Mouse (Mus musculus): ENCODE data around the gene Pdlim1.

The Pdlim1 gene

DNA sequence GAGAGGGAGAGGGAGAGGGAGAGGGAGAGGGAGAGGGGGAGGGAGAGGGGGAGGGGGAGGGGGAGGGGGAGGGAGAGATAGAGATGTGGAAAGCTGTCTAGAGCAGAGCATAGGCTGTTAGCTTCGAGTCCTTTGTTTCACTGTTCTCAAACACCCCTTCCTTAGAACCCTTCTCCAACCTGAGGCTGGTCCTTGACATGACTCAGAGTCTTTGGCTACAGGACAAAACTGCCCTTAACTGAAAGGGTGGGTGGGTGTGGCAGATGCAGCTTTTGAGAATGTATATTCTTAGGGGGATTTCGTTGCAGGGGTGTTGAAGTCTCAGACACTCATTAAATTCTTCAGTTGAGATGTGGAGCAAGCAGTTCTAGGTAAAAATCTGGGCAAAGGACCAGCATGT lies 11.8 kb upstream of the Pdlim1 start:
- no peak for DNase-seq

DNA sequence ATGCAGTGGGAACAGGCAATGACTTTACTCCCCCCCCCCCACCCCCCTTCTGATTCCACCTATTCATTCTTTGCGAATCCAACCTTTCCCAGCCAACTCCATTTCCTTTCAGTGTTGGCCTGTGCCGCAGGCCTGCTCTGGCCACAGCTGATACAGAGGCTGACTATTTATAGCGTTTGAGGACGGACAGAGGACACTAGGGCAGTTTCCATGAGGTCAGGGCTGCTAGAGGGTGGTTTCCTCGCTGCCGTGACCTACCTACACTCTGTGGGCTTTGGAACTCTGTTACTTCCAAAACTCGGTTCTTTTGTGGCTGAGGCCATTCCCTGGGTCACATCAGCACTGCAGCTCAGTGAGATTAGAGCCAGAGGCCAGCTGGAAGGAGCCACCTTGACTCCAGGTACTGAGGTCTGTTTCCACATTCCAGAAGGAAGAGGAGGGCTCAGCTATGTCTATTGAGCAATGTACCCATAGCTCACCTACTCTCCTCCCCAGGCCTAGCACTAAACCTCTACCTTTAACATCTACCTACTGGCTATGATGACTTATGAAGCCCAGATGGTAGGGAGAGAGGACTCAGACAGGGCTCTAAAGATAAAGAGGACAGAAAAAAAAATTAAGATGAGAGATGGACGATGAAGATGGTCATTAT lies 6.9 kb upstream of the Pdlim1 start:
- DNase-seq = no peak

DNA sequence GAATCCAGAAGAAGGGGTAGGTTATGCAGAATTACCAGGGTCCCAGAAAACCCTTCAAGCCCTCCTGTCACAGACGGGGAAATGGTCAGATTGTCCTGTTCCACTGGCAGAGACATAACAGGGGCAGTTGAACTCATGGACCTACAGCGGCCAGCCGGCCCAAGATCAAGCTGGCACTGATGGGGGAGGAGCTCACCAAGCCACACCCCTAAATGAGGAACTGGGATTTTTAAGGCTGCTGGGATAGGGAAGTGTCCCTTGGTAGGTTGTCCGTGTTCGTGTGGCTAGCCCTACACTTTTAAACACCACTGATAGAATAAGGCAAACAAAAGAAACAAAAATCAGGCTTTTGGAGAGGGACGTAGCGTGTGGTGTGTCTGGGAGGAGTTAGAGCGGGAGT lies 5.9 kb upstream of the Pdlim1 start:
- DNase-seq = no peak

DNA sequence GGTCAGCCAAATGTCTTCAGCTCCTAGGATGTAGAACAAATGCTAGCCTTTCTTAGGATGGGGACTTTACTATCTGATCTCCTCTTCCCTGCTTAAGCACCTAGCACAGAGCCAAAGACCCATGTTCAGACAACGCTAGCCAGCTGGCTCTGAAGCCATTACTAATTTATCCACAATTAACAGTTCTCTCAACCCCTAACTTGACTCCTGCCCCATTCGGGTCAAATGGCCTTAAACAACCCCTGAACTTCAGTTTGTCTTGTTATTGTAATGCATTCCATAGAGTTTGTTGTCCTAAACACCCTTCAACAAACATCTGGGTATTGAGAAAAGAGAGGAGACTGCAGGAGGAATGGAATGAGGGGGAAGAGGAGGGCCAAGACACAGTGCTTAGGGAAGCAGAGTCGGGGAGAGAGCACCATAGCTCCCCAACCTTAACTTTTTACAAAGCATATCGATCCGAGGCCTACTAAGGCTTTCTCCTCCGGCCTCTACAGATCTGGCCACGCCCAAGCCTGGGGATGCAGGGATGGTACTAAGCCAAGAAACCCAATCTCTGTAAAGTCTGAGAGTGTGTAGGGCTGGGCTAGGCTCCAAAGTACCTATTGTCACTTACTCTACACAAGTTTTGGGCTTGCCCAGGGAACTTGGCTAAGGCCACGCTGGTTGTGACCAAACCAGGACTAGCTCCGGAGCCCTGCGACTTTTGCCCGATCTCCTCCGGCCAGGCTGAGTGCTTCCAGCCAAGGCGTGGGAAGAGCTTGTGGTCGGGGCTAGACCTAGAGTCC lies 4.0 kb upstream of the Pdlim1 start:
- DNase-seq = no peak

DNA sequence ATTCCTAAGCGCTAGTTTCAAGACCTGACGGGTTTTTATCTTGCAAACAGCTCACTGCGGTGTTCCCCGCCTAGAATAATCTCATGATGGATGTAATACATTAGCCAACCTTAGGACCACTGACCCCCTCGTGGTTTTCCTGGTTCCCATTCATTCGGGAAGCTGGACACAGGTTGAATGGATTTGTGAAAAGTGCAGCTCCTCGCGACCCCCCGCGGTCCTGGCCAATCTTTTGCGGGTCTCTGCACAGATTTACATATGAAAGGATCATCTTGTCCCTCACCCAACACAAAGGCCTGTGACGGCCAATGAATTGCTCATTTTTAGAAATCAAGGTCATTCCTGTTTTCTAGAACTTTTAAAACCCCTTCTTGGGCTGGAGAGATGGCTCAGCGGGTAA lies 1.0 kb upstream of the Pdlim1 start:
- DNase-seq = no peak

DNA sequence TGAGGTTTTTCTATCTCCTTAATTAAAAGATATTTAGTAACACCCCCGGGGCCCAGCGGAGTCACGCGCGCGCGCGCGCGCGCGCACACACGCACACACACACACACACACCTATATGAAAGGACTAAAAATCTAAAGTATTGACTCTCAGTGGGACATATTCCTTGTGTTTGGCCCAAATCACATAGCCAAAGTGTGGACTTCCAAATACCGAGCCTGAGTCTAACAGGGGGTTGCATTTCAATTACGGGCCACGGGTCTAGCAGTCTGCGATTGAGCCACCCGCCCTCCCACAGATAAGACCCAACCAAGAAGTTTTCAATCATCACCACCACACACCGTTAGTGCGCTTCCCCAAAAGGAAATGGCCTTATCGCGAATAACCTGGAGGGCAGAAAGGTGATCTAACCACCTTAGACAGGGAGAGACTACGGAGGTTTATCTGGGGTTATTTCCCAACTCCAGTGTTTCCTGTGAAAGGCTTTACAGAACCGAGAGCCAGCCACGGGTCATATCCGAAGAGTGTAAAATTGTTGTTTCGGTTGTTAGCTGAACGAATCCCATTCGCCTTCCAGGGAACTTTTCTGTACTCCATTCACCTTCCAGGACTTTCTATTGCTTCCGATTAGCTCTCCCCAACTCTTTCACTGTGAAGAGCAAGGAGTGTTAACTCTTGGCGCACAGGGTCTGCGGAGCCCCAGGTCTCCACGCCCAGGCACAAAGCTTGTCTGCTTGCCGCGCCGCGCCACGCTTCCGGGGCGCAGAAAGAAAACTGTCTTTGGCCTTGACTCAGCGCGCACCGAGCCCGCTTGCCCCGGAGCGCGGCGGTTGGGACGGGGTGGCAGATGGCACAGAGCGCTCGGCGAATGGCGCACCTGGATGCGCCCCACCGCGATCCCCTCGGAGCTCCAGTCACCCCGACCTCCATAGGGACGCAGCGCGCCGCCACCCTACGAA lies 1.0 kb downstream of the Pdlim1 start:
- DNase-seq = peak; percentile 39 to 43

DNA sequence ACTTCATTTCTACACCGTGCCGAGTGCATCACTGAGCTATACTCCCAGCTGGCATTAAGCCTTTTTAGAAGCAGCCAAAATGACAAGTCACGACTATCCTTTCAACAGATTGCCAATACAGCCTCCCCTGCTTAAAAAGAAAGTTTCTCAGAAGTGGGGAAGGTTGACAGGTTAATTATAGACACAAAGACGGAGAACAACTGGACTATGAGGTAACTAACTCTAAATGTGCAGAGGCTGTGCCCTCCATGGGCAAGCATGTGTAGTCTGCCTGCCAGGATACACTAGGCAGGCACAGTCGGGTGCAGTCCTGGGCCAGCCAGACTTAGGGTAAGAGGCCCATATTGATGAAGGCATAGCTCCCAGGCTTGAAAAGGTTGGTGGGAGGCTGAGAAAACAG lies 2.1 kb downstream of the Pdlim1 start:
- no peak for DNase-seq

DNA sequence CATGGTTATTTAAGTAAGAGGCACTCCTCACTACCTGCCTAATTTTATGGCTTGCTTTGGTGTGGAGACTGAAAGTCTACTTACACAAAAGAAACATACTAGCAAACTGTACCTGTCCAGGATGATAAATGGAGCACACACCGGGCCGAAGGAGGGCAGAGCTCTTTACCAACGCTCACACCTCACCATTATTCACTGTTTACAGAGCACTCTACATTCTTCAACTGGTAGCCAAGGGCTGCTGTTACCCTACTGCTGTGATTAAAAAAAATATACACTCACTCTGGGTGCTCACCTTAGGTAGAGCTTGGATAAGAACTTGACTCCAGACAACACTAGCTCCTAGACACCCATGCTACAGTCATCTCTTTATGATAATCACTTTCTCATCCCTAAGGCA lies 3.1 kb downstream of the Pdlim1 start:
- no peak for DNase-seq

DNA sequence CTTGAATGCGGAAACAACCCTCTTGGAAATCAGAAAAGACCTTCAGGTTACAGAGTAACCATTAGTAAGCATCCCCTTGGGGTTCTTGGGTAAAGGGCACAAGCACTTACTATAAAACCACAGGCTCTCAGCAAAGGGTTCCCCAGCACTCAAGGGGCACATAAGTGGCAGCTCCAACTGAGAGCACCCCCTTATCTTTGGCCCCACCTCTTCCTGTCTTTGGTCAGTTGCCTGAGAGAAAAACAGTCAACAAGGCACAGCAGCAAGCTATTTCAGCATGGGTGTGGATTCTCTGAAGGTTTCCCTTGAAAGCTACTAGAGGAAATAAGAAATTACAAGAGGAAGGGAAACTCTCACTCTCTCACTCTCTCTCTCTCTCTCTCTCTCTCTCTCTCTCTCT lies 4.3 kb downstream of the Pdlim1 start:
- DNase-seq = no peak

DNA sequence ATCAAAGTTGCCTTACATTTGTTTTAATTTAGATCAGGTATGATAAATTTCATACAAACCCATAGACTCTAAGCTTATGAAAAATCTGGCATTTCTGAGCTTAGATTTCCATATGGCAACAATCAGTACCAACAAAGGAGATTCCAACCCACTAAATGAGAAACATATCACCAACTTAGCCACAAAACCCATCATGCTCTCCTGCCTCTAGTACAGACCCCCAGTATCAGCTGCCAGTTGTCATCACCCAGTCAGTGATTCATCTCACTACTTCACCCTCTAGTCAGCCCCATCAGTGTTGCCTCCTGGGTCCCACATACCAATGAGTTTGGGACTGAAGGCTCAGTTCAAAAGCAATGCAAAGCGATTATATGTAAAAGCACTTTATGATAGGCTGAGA lies 12.2 kb downstream of the Pdlim1 start:
- DNase-seq = no peak

DNA sequence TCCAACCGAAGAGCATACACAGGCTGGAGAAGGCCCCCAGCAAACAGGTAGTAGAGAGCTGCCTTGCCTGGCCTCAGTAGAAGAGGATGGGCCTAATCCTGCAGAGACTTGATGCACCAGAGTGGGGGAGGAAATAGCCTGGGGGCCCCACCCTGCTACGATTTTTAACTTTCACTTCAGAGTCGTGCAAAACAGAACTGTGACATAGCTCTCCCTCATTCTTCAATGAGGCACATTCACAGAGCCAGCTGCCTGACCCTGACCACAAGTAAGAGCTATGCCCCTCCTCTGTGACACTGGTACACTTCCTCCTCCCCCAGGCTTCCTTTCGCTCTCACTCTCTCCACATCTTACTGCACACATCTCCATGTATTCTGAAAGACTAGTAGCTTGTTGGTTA lies 14.2 kb downstream of the Pdlim1 start:
- no peak for DNase-seq

DNA sequence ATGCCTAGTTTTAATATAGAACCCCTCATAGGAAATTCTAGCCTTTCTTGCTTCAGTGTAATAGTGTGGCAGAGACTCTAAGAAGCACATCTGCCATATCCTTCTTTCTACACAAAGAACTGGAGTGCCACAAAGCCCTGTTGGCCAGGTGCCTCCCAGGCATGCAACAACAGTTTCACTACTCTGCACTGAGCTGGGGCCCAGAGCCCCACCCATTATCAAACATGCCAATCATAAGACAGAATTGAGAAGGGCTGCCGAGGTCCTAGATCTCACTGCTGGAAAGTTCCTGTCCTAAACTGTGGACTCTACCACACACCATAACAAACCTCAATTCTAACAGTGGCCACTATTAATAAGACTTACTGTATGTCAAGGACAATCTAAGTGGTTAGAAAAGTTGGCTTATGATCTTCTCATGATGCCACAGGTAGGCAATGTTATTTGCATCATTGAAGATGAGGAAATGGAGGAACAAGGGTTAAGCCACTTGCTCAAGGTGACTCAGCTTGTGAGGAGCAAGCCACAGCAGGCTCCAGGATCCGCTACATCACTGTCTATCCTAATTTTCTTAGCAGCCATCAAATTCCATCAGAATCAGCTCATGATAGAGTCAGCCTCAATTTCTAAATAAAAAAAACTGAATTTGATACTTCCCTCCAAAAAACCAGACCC lies 15.1 kb downstream of the Pdlim1 start:
- DNase-seq = no peak

DNA sequence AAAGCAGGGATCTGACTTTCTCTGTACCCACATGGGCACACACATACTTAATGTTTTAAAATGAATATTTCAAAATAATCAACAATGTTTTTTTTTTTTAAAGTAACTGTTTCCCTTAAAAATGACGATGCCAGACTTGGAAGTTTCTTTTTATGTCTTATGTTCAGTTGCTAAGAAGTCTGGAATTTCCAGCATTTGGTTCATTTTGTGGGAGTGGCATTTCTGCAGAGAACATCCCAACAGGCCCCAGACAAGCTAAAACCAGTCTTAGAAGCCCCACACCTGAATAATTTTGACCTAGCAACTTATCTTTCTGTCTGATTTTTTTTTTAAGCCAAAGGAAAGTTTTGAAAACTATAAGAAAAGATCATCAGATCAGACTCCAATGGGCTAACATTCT lies 16.1 kb downstream of the Pdlim1 start:
- DNase-seq = no peak

DNA sequence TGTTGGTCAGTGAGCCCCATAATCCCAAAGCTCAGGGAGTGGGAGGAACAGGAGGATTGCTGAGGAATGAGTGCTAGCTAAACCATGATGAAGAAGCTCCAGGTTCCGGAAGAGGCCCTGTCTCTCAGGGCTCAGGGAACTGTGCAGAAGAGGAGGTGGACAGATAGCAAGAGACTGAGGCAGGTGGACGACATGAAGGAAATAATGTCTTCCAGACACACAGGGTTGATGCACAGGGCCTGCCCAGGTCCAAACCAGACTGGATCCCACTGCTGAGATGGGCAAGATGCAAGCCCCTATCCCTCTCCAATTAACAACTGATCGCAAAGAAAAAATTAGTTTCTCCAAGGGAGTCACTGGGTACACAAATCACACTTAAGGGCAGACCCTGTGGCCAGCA lies 16.9 kb downstream of the Pdlim1 start:
- DNase-seq = no peak

DNA sequence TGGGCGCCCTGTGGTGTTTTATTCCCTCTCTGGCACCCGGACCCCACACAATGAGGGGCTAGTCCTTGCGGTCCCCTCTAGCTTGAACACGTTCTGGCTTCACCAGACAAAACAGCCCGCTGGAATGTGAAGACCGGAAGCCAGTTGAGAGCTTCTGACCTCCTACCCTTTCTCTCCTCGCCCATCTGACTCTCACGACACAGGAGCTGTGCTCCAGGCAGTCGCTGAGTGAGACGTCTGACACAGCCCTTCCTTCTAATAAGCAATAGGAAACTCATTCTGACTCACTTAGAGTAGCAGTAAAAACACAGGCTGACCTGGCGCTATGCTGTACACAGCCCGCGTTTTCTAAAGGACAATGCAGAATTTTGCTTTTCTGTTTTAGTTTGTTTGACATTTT lies 17.9 kb downstream of the Pdlim1 start:
- DNase-seq = no peak

DNA sequence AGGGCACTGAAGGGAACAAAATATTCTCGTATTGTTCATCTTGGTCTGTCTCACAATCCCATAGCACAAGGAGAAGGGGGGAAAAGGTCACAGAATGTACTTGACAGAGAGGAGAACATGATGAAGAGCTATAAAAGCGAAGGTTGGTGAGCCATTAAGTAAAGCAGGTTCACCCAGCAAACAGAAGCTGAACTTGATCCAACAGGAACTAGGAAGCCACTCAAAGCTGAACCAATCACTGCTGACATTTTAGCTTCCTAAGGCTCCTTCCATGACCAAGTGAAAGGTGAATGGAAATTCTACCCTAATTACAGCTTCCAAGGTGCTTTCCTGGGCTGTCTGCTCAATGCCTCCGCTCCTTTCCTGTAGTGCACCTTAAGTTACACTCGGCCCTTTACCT lies 20.5 kb downstream of the Pdlim1 start:
- no peak for DNase-seq

DNA sequence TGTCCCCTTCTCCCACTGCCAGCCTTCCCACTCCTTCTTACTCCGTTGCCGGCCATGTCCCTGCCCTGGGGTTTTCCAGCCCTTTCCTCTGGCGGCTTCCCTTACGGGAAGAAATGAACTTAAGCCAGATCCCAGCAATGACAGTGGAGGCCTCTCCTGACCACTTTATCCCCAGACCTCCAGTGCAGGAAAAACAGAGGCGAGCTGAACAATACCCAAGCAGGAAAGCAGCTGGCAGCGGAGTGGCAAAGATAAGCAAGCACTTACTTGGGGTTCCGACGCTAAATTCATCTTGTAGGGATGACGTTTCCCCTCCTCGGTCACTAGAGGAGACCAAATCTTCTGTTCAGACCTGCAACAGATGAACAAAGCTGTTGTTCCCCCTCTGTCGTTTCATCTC lies 22.3 kb downstream of the Pdlim1 start:
- DNase-seq = no peak

DNA sequence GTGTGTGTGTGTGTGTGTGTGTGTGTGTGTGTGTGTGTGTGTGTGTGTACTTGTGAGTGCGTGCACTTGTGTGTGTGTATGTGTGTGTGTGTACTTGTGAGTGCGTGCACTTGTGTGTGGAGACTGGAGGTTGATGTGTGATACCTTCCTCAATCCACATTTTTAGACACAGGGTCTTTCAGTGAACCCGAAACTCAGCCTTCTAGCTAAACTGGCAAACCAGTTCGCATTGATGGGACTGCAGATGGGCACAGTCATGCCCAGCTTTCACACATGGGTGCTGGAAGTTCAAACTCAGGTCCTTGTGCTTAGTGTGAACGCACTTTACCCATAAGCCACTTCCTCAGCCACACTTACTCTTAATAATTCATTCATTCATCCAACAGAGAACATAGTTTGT lies 23.2 kb downstream of the Pdlim1 start:
- DNase-seq = no peak

DNA sequence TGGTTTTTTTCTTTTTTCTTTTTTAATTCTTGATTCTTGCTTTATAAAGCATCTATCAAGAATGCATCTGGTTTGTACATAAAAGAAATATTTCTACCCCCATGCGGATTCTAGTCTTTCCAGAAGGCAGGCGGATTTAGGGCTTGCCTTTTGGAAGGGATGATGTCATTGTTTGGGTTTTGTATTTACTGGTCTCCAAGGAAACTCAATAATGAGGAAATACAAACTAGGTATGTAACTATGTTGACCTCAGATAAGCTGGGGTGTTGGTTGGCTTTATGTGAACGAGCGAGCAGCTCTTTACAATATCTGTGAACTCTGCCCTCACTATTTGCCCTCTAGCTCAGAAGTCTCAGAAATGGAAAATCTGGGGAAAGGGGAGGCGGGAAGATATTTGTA lies 24.4 kb downstream of the Pdlim1 start:
- no peak for DNase-seq

DNA sequence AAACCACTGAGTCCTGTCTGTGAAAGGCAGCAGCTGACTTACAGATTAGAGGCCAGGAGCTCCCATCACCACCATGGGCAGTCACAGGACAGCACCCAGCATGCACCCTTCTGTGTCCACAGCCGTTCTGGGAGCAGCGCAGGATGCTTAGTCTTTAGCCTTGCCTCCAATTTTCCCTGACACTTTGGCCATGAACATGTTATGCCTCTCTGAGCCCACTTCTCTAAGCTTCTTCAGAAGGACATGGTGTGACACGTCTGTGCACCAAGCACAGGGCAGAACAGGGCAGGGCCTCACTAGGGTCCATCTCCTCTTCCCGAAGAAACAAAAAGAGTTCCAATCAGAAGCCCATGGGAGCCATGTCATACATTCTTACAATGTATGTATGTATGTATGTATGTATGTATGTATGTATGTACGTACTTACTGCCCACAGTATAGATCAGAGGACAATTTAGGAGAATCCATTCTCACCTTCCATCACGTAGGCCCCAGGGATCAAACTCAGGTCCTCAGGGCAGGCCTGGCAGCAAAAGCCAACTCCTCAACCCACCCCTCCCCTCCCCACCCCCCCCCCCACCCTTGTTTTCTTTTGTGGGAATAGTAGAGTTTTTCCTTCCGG lies 24.9 kb downstream of the Pdlim1 start:
- DNase-seq = no peak

DNA sequence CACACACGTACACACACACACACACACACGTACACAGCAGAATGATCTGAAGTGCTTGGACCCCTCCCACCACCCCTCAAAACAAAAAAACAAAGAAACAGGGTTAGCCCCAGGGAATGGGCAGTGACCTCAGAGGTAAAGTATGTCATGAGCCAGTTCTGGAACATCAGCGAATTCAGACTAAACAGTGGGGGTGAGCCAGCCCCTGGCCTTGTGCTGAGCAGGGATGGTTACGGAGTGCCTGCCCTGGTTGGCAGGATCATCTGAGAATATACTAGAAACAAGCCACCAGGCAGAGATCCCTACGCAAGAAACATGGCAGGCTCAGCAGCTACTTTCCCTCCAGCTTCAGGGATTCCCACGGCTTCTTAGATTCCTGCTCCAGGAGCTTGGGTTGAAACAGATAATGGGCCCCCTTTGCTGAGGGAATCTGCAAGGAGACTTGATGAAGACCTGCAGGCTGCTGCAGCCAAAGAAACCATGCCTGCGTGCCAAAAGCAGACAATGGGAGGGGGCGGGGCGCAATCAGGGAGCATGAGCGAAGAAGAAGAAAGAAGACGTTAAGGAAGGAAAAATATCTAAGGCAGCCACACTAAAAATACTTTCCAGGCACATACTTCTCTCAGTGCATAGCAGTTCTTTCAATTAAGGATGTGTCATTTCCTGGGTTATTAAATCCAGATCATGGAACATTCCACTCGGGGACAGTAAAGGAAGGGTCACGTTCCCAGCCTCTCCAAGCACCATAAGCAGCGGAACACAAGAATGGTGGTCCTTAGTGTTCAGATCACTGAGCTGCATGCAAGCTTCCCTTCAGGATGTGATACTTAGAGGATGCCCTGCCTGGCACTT lies 30.6 kb downstream of the Pdlim1 start:
- peak; percentile 72 to 77 for DNase-seq

DNA sequence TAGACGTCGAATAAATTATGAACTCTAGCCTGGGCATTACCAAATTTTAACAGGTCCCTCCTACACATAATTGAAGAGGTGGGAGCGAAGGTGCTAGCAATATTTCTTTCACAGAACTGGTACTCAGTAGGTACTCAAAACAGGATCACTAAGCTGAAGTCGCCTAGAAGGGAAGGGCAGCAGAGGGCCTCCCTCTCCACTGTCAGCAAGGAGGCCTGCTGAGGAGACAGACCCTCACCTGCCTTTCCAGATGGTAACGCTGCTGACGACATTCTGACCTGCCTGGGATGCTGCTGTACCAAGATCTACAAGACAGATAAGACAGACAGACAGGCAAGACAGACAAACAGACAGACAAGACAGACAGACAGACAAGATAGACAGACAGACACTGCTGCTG lies 31.3 kb downstream of the Pdlim1 start:
- peak; percentile 25 to 26 for DNase-seq
